Comparison of ENCODE assay signal across 18 mouse cellular contexts in genomic region chr8:11404614-11405013, GRCm38 (mm10).
DNase-seq lines count a peak whose midpoint lies in the region; ATAC-seq and TF ChIP-seq lines count a peak whose summit lies in the region.
"Had no signal": no experiment of that assay in that cellular context is flagged by ENCODE, and none has a peak within 500 bp of the region (broad histone marks: within the 10 kb centered on the region; RNA-seq: fewer than 3 reads in every experiment).

No protein-coding gene starts in this region.

- 60% methylated on average over 4 of the region's 4 CpGs for WGBS in heart, adult 2 months
- WGBS in midbrain, embryonic 13.5 days = 83% methylated on average over 4 of the region's 4 CpGs
- 71% methylated on average over 4 of the region's 4 CpGs for WGBS in midbrain, embryonic 11.5 days
- WGBS in stomach, embryonic 16.5 days = 80% methylated on average over 4 of the region's 4 CpGs

- H3K9me3 ChIP-seq in midbrain, embryonic 13.5 days = no peaks in the 10 kb centered on the region
- no peaks in the 10 kb centered on the region for H3K9me3 ChIP-seq in midbrain, embryonic 11.5 days (ENCODE audit: control insufficient read depth, low read length)
- no peaks in the 10 kb centered on the region for H3K9me3 ChIP-seq in stomach, embryonic 16.5 days (replicated peaks; ENCODE audit: control insufficient read depth, low read length)
- H3K9me3 ChIP-seq: hindbrain, embryonic 12.5 days had no signal

- no peak for TF ChIP-seq CTCF in heart, adult 2 months (IDR thresholded peaks at IDR 0.05)

- no peak for ATAC-seq in midbrain, embryonic 13.5 days
- no peak for ATAC-seq in midbrain, embryonic 11.5 days (ENCODE audit: low FRiP score)
- ATAC-seq in stomach, embryonic 16.5 days (ENCODE audit: insufficient read depth, low FRiP score) = no peak
- ATAC-seq: forebrain, postnatal 0 days had no signal

- DNase-seq in heart, adult 2 months = no peak
- DNase-seq in heart, postnatal 36 days = no peak
- peak; percentile 60 for DNase-seq in kidney, postnatal 10 days
- no peak for DNase-seq in kidney, adult 11 months
- no peak for DNase-seq in midbrain, embryonic 11.5 days (ENCODE audit: low spot score, missing footprints)
- DNase-seq in frontal cortex, postnatal 10 days (ENCODE audit: low spot score in 2 of 2) = no peak
- DNase-seq: adrenal gland, adult 2 months; cerebellum, adult 9-11 months; forebrain, postnatal 0 days; layer of hippocampus, postnatal 36 days; left cerebral cortex, postnatal 4 days; right cerebral cortex, adult 18-20 months; thymus, postnatal 36 days had no signal

- no peak overlapping the region for H3K4me3 ChIP-seq in heart, adult 2 months
- no peak overlapping the region for H3K4me3 ChIP-seq in midbrain, embryonic 13.5 days (replicated peaks)
- H3K4me3 ChIP-seq in midbrain, embryonic 11.5 days (ENCODE audit: low read depth, low read length) = no peak overlapping the region
- no peak overlapping the region for H3K4me3 ChIP-seq in stomach, embryonic 16.5 days (replicated peaks; ENCODE audit: low read length)
- H3K4me3 ChIP-seq: erythroblast, embryonic 14.5 days; hindbrain, embryonic 12.5 days had no signal

- peak overlapping the region; percentile 72; the same call in 1 of the 2 replicates for H3K27ac ChIP-seq in heart, adult 2 months
- peak overlapping the region; percentile 19; the same call in 1 of the 2 replicates for H3K27ac ChIP-seq in midbrain, embryonic 13.5 days
- no peak overlapping the region for H3K27ac ChIP-seq in midbrain, embryonic 11.5 days (ENCODE audit: low read depth, low read length)
- peak overlapping the region; percentile 81; the same call in 1 of the 2 replicates for H3K27ac ChIP-seq in stomach, embryonic 16.5 days (ENCODE audit: low read length)
- H3K27ac ChIP-seq: hindbrain, embryonic 12.5 days; liver, embryonic 14.5 days had no signal

- TF ChIP-seq EP300 in heart, adult 2 months (IDR thresholded peaks at IDR 0.05; ENCODE audit: insufficient read depth, low read depth, low read length) = no peak

- H3K4me2 ChIP-seq in midbrain, embryonic 13.5 days (replicated peaks) = no peak overlapping the region
- H3K4me2 ChIP-seq in midbrain, embryonic 11.5 days = no peak overlapping the region
- H3K4me2 ChIP-seq in stomach, embryonic 16.5 days (ENCODE audit: low read depth, low read length) = no peak overlapping the region
- H3K4me2 ChIP-seq: hindbrain, embryonic 12.5 days had no signal

- H3K36me3 ChIP-seq in heart, adult 2 months (ENCODE audit: control insufficient read depth, insufficient read depth, low read length) = peaks cover 28% of the 10 kb centered on the region
- no peaks in the 10 kb centered on the region for H3K36me3 ChIP-seq in midbrain, embryonic 13.5 days
- H3K36me3 ChIP-seq in midbrain, embryonic 11.5 days (ENCODE audit: control insufficient read depth, insufficient read depth, low read length) = no peaks in the 10 kb centered on the region
- no peaks in the 10 kb centered on the region for H3K36me3 ChIP-seq in stomach, embryonic 16.5 days (ENCODE audit: control insufficient read depth, insufficient read depth, low read length)
- H3K36me3 ChIP-seq: hindbrain, embryonic 12.5 days had no signal

- no peaks in the 10 kb centered on the region for H3K27me3 ChIP-seq in heart, adult 2 months (ENCODE audit: control insufficient read depth, insufficient read depth, low read length)
- H3K27me3 ChIP-seq in midbrain, embryonic 13.5 days = no peaks in the 10 kb centered on the region
- no peaks in the 10 kb centered on the region for H3K27me3 ChIP-seq in midbrain, embryonic 11.5 days (ENCODE audit: control insufficient read depth, insufficient read depth, low read length)
- H3K27me3 ChIP-seq in stomach, embryonic 16.5 days (ENCODE audit: control insufficient read depth, insufficient read depth, low read length) = no peaks in the 10 kb centered on the region
- H3K27me3 ChIP-seq: hindbrain, embryonic 12.5 days had no signal

- H3K4me1 ChIP-seq in heart, adult 2 months (ENCODE audit: control insufficient read depth, insufficient read depth, low read length) = peaks cover 16% of the 10 kb centered on the region
- peaks cover 14% of the 10 kb centered on the region for H3K4me1 ChIP-seq in midbrain, embryonic 13.5 days (replicated peaks)
- H3K4me1 ChIP-seq in midbrain, embryonic 11.5 days (ENCODE audit: control insufficient read depth, insufficient read depth, low read length) = peaks cover 5% of the 10 kb centered on the region; the same call in 1 of the 2 replicates
- H3K4me1 ChIP-seq in stomach, embryonic 16.5 days (ENCODE audit: control insufficient read depth, insufficient read depth, low read length) = peaks cover 25% of the 10 kb centered on the region

- H3K79me2 ChIP-seq in heart, adult 2 months (replicated peaks; ENCODE audit: control insufficient read depth, insufficient read depth, low read length) = no peaks in the 10 kb centered on the region

- intact Hi-C loops in heart, adult 2 months (cut with DNase I) = no loop called here
- intact Hi-C loops in heart, postnatal 36 days (cut with DNase I) = no loop called here

- H3K9ac ChIP-seq in heart, adult 2 months (ENCODE audit: low read depth, low read length) = no peak overlapping the region
- no peak overlapping the region for H3K9ac ChIP-seq in midbrain, embryonic 13.5 days (replicated peaks)
- H3K9ac ChIP-seq in midbrain, embryonic 11.5 days (ENCODE audit: low read length) = no peak overlapping the region
- H3K9ac ChIP-seq in stomach, embryonic 16.5 days (ENCODE audit: low read length) = no peak overlapping the region
- H3K9ac ChIP-seq: forebrain, postnatal 0 days; hindbrain, embryonic 12.5 days; liver, embryonic 14.5 days had no signal

- TF ChIP-seq POLR2A in heart, adult 2 months (IDR thresholded peaks at IDR 0.05; ENCODE audit: insufficient read depth, low read depth, low read length) = no peak
